Mouse (Mus musculus): ENCODE measurements around the gene Gata2.

DNA sequence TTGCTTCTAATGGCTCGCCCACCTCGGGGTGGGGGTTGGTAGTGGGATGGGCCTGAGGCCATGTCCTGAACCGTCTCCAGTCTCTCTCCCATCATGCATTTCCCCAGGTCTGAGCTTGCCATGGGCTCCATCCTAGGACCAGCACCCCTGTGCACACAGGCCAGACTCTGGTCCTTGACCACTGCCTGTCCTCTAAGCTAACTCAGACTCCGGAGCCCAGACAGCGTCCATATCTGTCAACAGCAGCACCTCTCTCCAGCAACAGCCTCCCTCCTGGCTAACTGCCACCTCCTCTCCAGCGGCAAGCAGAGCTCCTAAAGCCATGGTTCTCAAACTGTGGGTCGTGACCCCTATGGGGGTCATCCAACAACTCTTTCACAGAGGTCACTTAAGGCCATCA, 42.8 kb downstream of the Gata2 start:
- TF ChIP-seq CTCF (IDR thresholded peaks at IDR 0.05; ENCODE audit: insufficient read depth, low read depth, low read length) = no peak
- no peak for TF ChIP-seq POLR2A (IDR thresholded peaks at IDR 0.05; ENCODE audit: insufficient read depth, low read depth, low read length)

Measured in olfactory bulb, adult 2 months (tissue).